In genomic region chr16:76803725-76804124, GRCm38 (mm10) we compare ENCODE assay signal across 9 mouse cellular contexts.
DNase-seq lines count a peak whose midpoint lies in the region; ATAC-seq and TF ChIP-seq lines count a peak whose summit lies in the region.
"Had no signal": no experiment of that assay in that cellular context is flagged by ENCODE, and none has a peak within 500 bp of the region (broad histone marks: within the 10 kb centered on the region; RNA-seq: fewer than 3 reads in every experiment).

No protein-coding gene starts in this region.

- no peaks in the 10 kb centered on the region for H3K27me3 ChIP-seq in midbrain, embryonic 10.5 days (ENCODE audit: low read depth, poor library complexity, severe bottlenecking)
- no peaks in the 10 kb centered on the region for H3K27me3 ChIP-seq in midbrain, embryonic 16.5 days (ENCODE audit: control insufficient read depth, insufficient read depth, low read depth, low read length)
- no peaks in the 10 kb centered on the region for H3K27me3 ChIP-seq in midbrain, postnatal 0 days (ENCODE audit: insufficient read depth, low read length)
- H3K27me3 ChIP-seq: liver, embryonic 15.5 days had no signal

- TF ChIP-seq POLR2A in cortical plate, adult 2 months (IDR thresholded peaks at IDR 0.05; ENCODE audit: extremely low read depth, insufficient read depth, low read length), result no peak

- H3K36me3 ChIP-seq in midbrain, embryonic 10.5 days, result no peaks in the 10 kb centered on the region
- H3K36me3 ChIP-seq in midbrain, embryonic 16.5 days (ENCODE audit: control insufficient read depth, insufficient read depth, low read length), result no peaks in the 10 kb centered on the region
- H3K36me3 ChIP-seq in midbrain, postnatal 0 days (ENCODE audit: insufficient read depth, low read length), result no peaks in the 10 kb centered on the region
- H3K36me3 ChIP-seq: liver, embryonic 15.5 days had no signal

- ATAC-seq in midbrain, embryonic 16.5 days, result no peak
- ATAC-seq in midbrain, postnatal 0 days (ENCODE audit: low FRiP score), result no peak
- ATAC-seq in megakaryocyte-erythroid progenitor cell, adult 5-6 weeks (replicated peaks; ENCODE audit: low FRiP score, low TSS enrichment, poor library complexity, severe bottlenecking), result no peak

- no peak overlapping the region for H3K9ac ChIP-seq in midbrain, embryonic 16.5 days (ENCODE audit: low read depth, low read length)
- H3K9ac ChIP-seq in midbrain, postnatal 0 days (replicated peaks; ENCODE audit: low read length, poor library complexity, severe bottlenecking), result no peak overlapping the region
- H3K9ac ChIP-seq: liver, embryonic 15.5 days had no signal

- no peak overlapping the region for H3K4me2 ChIP-seq in midbrain, embryonic 16.5 days (ENCODE audit: low read length)
- H3K4me2 ChIP-seq in midbrain, postnatal 0 days (ENCODE audit: low read depth, low read length, poor library complexity, severe bottlenecking), result no peak overlapping the region
- H3K4me2 ChIP-seq: liver, embryonic 15.5 days had no signal

- H3K9me3 ChIP-seq in midbrain, embryonic 10.5 days (replicated peaks), result no peaks in the 10 kb centered on the region
- no peaks in the 10 kb centered on the region for H3K9me3 ChIP-seq in midbrain, embryonic 16.5 days (replicated peaks; ENCODE audit: control insufficient read depth, low read length, poor library complexity, severe bottlenecking)
- no peaks in the 10 kb centered on the region for H3K9me3 ChIP-seq in midbrain, postnatal 0 days (ENCODE audit: low read length)
- H3K9me3 ChIP-seq: liver, embryonic 15.5 days had no signal

- peaks cover 3% of the 10 kb centered on the region; the same call in 1 of the 2 replicates for H3K4me1 ChIP-seq in midbrain, embryonic 10.5 days
- H3K4me1 ChIP-seq in midbrain, embryonic 16.5 days (ENCODE audit: control insufficient read depth, insufficient read depth, low read length), result no peaks in the 10 kb centered on the region
- H3K4me1 ChIP-seq in cortical plate, adult 2 months (ENCODE audit: control insufficient read depth, insufficient read depth, low read length), result no peaks in the 10 kb centered on the region
- H3K4me1 ChIP-seq in midbrain, postnatal 0 days (ENCODE audit: insufficient read depth, low read length), result no peaks in the 10 kb centered on the region
- H3K4me1 ChIP-seq: liver, embryonic 15.5 days had no signal

- no peak overlapping the region for H3K27ac ChIP-seq in midbrain, embryonic 10.5 days (replicated peaks)
- H3K27ac ChIP-seq in midbrain, embryonic 16.5 days (ENCODE audit: low read length), result no peak overlapping the region
- no peak overlapping the region for H3K27ac ChIP-seq in cortical plate, adult 2 months (ENCODE audit: insufficient read depth, low read length)
- H3K27ac ChIP-seq in midbrain, postnatal 0 days (ENCODE audit: low read depth, low read length), result no peak overlapping the region
- H3K27ac ChIP-seq: liver, embryonic 15.5 days had no signal

- no peak overlapping the region for H3K4me3 ChIP-seq in midbrain, embryonic 10.5 days
- no peak overlapping the region for H3K4me3 ChIP-seq in midbrain, embryonic 16.5 days (ENCODE audit: low read depth, low read length)
- no peak overlapping the region for H3K4me3 ChIP-seq in cortical plate, adult 2 months (ENCODE audit: insufficient read depth, low read length)
- H3K4me3 ChIP-seq in midbrain, postnatal 0 days (ENCODE audit: low read depth, low read length), result no peak overlapping the region
- H3K4me3 ChIP-seq: liver, embryonic 15.5 days had no signal

- peak; percentile 47 to 82 for DNase-seq in adrenal gland, adult (ENCODE audit: inconsistent age in 2 of 2, low spot score in 1 of 2)
- DNase-seq in adrenal gland, postnatal 4 days (ENCODE audit: low spot score in 2 of 2), result no peak
- DNase-seq in midbrain, embryonic 10.5 days (ENCODE audit: low spot score), result peak; percentile 64
- peak; percentile 23 to 56 for DNase-seq in kidney, adult 8-10 months
- DNase-seq in midbrain, postnatal 0 days (ENCODE audit: low spot score), result peak; percentile 35

- TF ChIP-seq CTCF in cortical plate, adult 2 months (IDR thresholded peaks at IDR 0.05; ENCODE audit: extremely low read depth, insufficient read depth, low read length), result peak; percentile 45
- TF ChIP-seq CTCF in midbrain, postnatal 0 days (IDR thresholded peaks at IDR 0.05), result peak; percentile 66

- WGBS in midbrain, embryonic 10.5 days, result 41% methylated on average over 3 of the region's 3 CpGs
- WGBS in midbrain, embryonic 16.5 days, result 34% methylated on average over 3 of the region's 3 CpGs
- 36% methylated on average over 3 of the region's 3 CpGs for WGBS in midbrain, postnatal 0 days

Comparison
In these comparisons a context has a peak if more than half of its experiments do, and no peak if none do; other contexts are left out.
1. DNase-seq: peak in adrenal gland, adult (2 of 2), midbrain, embryonic 10.5 days (single experiment), kidney, adult 8-10 months (2 of 2) and midbrain, postnatal 0 days (single experiment); none in adrenal gland, postnatal 4 days (0 of 2).